Mouse (Mus musculus) spleen, adult 2 months (tissue): ENCODE results near the gene Jade2. TPM values are rescaled to one million over a fixed set of nuclear protein-coding genes. Genes with fewer than 3 reads are reported as not detected.

Experiments used
- DNase-seq, 2 experiments: peaks; one replicate each; pipeline versions ENCODE4 v3.0.0 to v3.0.0-alpha.2; 2012 to 2021; ENCODE audit warnings: low spot score in 2 of 2, low read depth in 1 of 2
- H3K27ac ChIP-seq: fragments of 200-500 bp; 2 replicates; pipeline ENCODE4 v1.5.1; 2012; ENCODE audit warnings: low read length, inconsistent platforms; ENCODE audit not compliant: insufficient read depth
- H3K27me3 ChIP-seq: fragments of 200-500 bp; 2 replicates; pipeline ENCODE4 v1.6.1; 2012; ENCODE audit warnings: mild to moderate bottlenecking, moderate library complexity, low read length, inconsistent platforms; ENCODE audit not compliant: control insufficient read depth, insufficient read depth
- H3K36me3 ChIP-seq: fragments of 200-500 bp; 2 replicates; pipeline ENCODE4 v1.6.1; 2012; ENCODE audit warnings: mild to moderate bottlenecking, low read length, inconsistent platforms; ENCODE audit not compliant: control insufficient read depth, insufficient read depth
- H3K4me1 ChIP-seq: fragments of 200-500 bp; 2 replicates; pipeline ENCODE4 v1.6.1; 2011; ENCODE audit warnings: inconsistent platforms; ENCODE audit not compliant: control insufficient read depth, insufficient read depth, insufficient read length
- H3K4me3 ChIP-seq: fragments of 200-500 bp; 2 replicates; pipeline ENCODE4 v1.5.1; 2011; ENCODE audit warnings: mild to moderate bottlenecking, inconsistent platforms; ENCODE audit not compliant: insufficient read depth, insufficient read length; ENCODE audit errors: extremely low read depth
- CTCF ChIP-seq: fragments of 200-500 bp; IDR thresholded peaks from 2 replicates; pipeline ENCODE4 v1.5.1; 2011; ENCODE audit warnings: mild to moderate bottlenecking, inconsistent platforms; ENCODE audit not compliant: insufficient read depth, insufficient read length, insufficient replicate concordance; ENCODE audit errors: extremely low read depth
- POLR2A ChIP-seq: fragments of 200-500 bp; IDR thresholded peaks from 2 replicates; pipeline ENCODE4 v1.6.1; 2011; ENCODE audit warnings: low read depth, low read length, inconsistent platforms
- WGBS: fragments of 180-500 bp; shearing (Covaris S2); methylation state at CpG from one replicate; pipeline ENCODE4 v1.1.7; 2018; 5-methylcytosine and 5-hydroxymethylcytosine counted together
- polyA plus RNA-seq: library from polyadenylated mRNA; depleted of rRNA; stranded (reverse); fragments of >200 nt; gene quantifications from 2 replicates; pipeline ENCODE4 v1.2.3, GENCODE M21; 2012

Jade2 gene
- polyA plus RNA-seq, 1 experiment: 24.8 TPM

- no peaks in the 10 kb centered on the region for H3K27me3 ChIP-seq
- TF ChIP-seq CTCF (no peak), POLR2A (peak; percentile 9; the same call in 1 of the 2 replicates)
These were observed 520 bp upstream of the Jade2 start for GRCm38 (mm10) chr11:51857818-51858527.

GRCm38 (mm10) chr11:51856616-51857080 lies 805 bp downstream of the Jade2 start:
- H3K4me1 ChIP-seq: peaks cover 7% of the 10 kb centered on the region; the same call in 1 of the 2 replicates
- no peaks in the 10 kb centered on the region for H3K27me3 ChIP-seq
- peak in 1 of 2 experiments; percentile 60 for DNase-seq
- H3K36me3 ChIP-seq: no peaks in the 10 kb centered on the region
- peak overlapping the region; percentile 94 for H3K4me3 ChIP-seq
- 1% methylated on average over 41 of the region's 41 CpGs for WGBS
- TF ChIP-seq POLR2A: no peak; the same call in 1 of the 2 replicates
- TF ChIP-seq CTCF: no peak
- peak overlapping the region; percentile 98 for H3K27ac ChIP-seq

More at GRCm38 (mm10) chr11:51857818-51858527, 520 bp upstream of the Jade2 start:
- H3K4me1 ChIP-seq: peaks cover 7% of the 10 kb centered on the region; the same call in 1 of the 2 replicates
- H3K36me3 ChIP-seq: no peaks in the 10 kb centered on the region
- DNase-seq: peak; percentile 72 to 77
- peak overlapping the region; percentile 94 for H3K4me3 ChIP-seq
- under 1% methylated on average over 52 of the region's 52 CpGs for WGBS
- peak overlapping the region; percentile 96 for H3K27ac ChIP-seq

GRCm38 (mm10) chr11:51855818-51856615 lies 1.4 kb downstream of the Jade2 start:
- TF ChIP-seq CTCF (0 out of 2 replicates have a peak, but pooled peaks have one; percentile 5), POLR2A (no peak)
- DNase-seq: peak; percentile 41 to 67
- H3K27ac ChIP-seq: peak overlapping the region; percentile 98
- H3K27me3 ChIP-seq: no peaks in the 10 kb centered on the region
- H3K4me1 ChIP-seq: peaks cover 7% of the 10 kb centered on the region; the same call in 1 of the 2 replicates
- peak overlapping the region; percentile 94 for H3K4me3 ChIP-seq
- WGBS: 1% methylated on average over 45 of the region's 47 CpGs
- no peaks in the 10 kb centered on the region for H3K36me3 ChIP-seq

GRCm38 (mm10) chr11:51854981-51855817 lies 2.3 kb downstream of the Jade2 start:
- DNase-seq: peak; percentile 55 to 66
- Histone ChIP-seq H3K4me1 (peaks cover 7% of the 10 kb centered on the region; the same call in 1 of the 2 replicates), H3K4me3 (peak overlapping the region; percentile 94), H3K27ac (peak overlapping the region; percentile 83), H3K36me3 (no peaks in the 10 kb centered on the region), H3K27me3 (no peaks in the 10 kb centered on the region)
- TF ChIP-seq CTCF (peak; percentile 42; the same call in 1 of the 2 replicates), POLR2A (no peak)
- 9% methylated on average over 39 of the region's 42 CpGs for WGBS

GRCm38 (mm10) chr11:51852595-51852994 lies 4.9 kb downstream of the Jade2 start:
- DNase-seq: no peak
- whole genome bisulfite sequencing: 90% methylated on average over 5 of the region's 5 CpGs

GRCm38 (mm10) chr11:51852091-51852521 lies 5.3 kb downstream of the Jade2 start:
- 96% methylated on average over 7 of the region's 7 CpGs for whole genome bisulfite sequencing
- Histone ChIP-seq H3K27ac (no peak overlapping the region), H3K36me3 (no peaks in the 10 kb centered on the region), H3K27me3 (no peaks in the 10 kb centered on the region), H3K4me1 (peaks cover 2% of the 10 kb centered on the region; the same call in 1 of the 2 replicates), H3K4me3 (no peak overlapping the region)
- TF ChIP-seq POLR2A: no peak
- no peak for TF ChIP-seq CTCF
- DNase-seq: no peak

More at GRCm38 (mm10) chr11:51852595-51852994, 4.9 kb downstream of the Jade2 start:
- no peak overlapping the region for H3K27ac ChIP-seq
- H3K36me3 ChIP-seq: no peaks in the 10 kb centered on the region
- H3K4me1 ChIP-seq: peaks cover 2% of the 10 kb centered on the region; the same call in 1 of the 2 replicates
- no peak overlapping the region for H3K4me3 ChIP-seq
- TF ChIP-seq POLR2A: no peak
- no peak for TF ChIP-seq CTCF
- no peaks in the 10 kb centered on the region for H3K27me3 ChIP-seq
